Mouse (Mus musculus): ENCODE measurements at regions not wholly inside any gene's neighbourhood (a gene's known extent, or its start where the extent isn't known, plus 50 kb on each side); places are given as distances from the start of the nearest gene placed in this dataset.

GRCm38 (mm10) chr8:34513459-34514090 is 402.0 kb upstream of the Gm10131 start:
- DNase-seq (ENCODE audit: low spot score), result no peak
- intact Hi-C loops (cut with DNase I), result no loop called here

- intact Hi-C loops (cut with DNase I), result no loop called here
- no peak for DNase-seq (ENCODE audit: low spot score)
Observed at GRCm38 (mm10) chr8:34505829-34506555, 394.5 kb upstream of the Gm10131 start.

GRCm38 (mm10) chr8:34505102-34505501 is 393.6 kb upstream of the Gm10131 start:
- DNase-seq (ENCODE audit: low spot score), result no peak
- intact Hi-C loops (cut with DNase I), result no loop called here

- no peak for DNase-seq (ENCODE audit: low spot score)
Observed at GRCm38 (mm10) chr8:34502606-34503162, 391.1 kb upstream of the Gm10131 start.

GRCm38 (mm10) chr8:34499196-34499595 is 387.7 kb upstream of the Gm10131 start:
- no peak for DNase-seq (ENCODE audit: low spot score)
- intact Hi-C loops (cut with DNase I), result no loop called here

More at GRCm38 (mm10) chr8:34502606-34503162, 391.1 kb upstream of the Gm10131 start:
- intact Hi-C loops (cut with DNase I), result no loop called here

- intact Hi-C loops (cut with DNase I), result no loop called here
- no peak for DNase-seq (ENCODE audit: low spot score)
Observed at GRCm38 (mm10) chr8:34496751-34497150, 385.2 kb upstream of the Gm10131 start.

- intact Hi-C loops (cut with DNase I), result no loop called here
- DNase-seq (ENCODE audit: low spot score), result no peak
Observed at GRCm38 (mm10) chr8:34495974-34496373, 384.4 kb upstream of the Gm10131 start.

GRCm38 (mm10) chr8:34488746-34489400 is 377.3 kb upstream of the Gm10131 start:
- intact Hi-C loops (cut with DNase I), result loop anchor here (10.0 kb wide), 1 partner anchor 274 kb away; no protein-coding TSS in a partner anchor
- no peak for DNase-seq (ENCODE audit: low spot score)

- DNase-seq (ENCODE audit: low spot score), result no peak
- intact Hi-C loops (cut with DNase I), result loop anchor here (10.0 kb wide), 1 partner anchor 272 kb away; no protein-coding TSS in a partner anchor
Observed at GRCm38 (mm10) chr8:34486433-34487096, 375.0 kb upstream of the Gm10131 start.

- intact Hi-C loops (cut with DNase I), result loop anchor here (1.0 to 10.0 kb wide), 2 partner anchors 271 to 330 kb away; no protein-coding TSS in a partner anchor
Observed at GRCm38 (mm10) chr8:34485905-34486304, 374.4 kb upstream of the Gm10131 start.

GRCm38 (mm10) chr8:34485346-34485745 is 373.8 kb upstream of the Gm10131 start:
- intact Hi-C loops (cut with DNase I), result loop anchor here (1.0 to 10.0 kb wide), 2 partner anchors 271 to 331 kb away; no protein-coding TSS in a partner anchor

More at GRCm38 (mm10) chr8:34485905-34486304, 374.4 kb upstream of the Gm10131 start:
- DNase-seq (ENCODE audit: low spot score), result no peak

GRCm38 (mm10) chr8:34484551-34485335 is 373.2 kb upstream of the Gm10131 start:
- intact Hi-C loops (cut with DNase I), result loop anchor here (1.0 to 10.0 kb wide), 2 partner anchors 270 to 332 kb away; no protein-coding TSS in a partner anchor
- DNase-seq (ENCODE audit: low spot score), result no peak

More at GRCm38 (mm10) chr8:34485346-34485745, 373.8 kb upstream of the Gm10131 start:
- DNase-seq (ENCODE audit: low spot score), result no peak

- intact Hi-C loops (cut with DNase I), result loop anchor here (10.0 kb wide), 1 partner anchor 268 kb away; no protein-coding TSS in a partner anchor
- no peak for DNase-seq (ENCODE audit: low spot score)
Observed at GRCm38 (mm10) chr8:34483212-34483611, 371.7 kb upstream of the Gm10131 start.

GRCm38 (mm10) chr8:34482676-34483075 is 371.1 kb upstream of the Gm10131 start:
- intact Hi-C loops (cut with DNase I), result loop anchor here (10.0 kb wide), 1 partner anchor 268 kb away; no protein-coding TSS in a partner anchor
- no peak for DNase-seq (ENCODE audit: low spot score)

- DNase-seq (ENCODE audit: low spot score), result no peak
- intact Hi-C loops (cut with DNase I), result loop anchor here (10.0 kb wide), 1 partner anchor 266 kb away; no protein-coding TSS in a partner anchor
Observed at GRCm38 (mm10) chr8:34480496-34480895, 369.0 kb upstream of the Gm10131 start.

GRCm38 (mm10) chr8:34478891-34479290 is 367.4 kb upstream of the Gm10131 start:
- no peak for DNase-seq (ENCODE audit: low spot score)
- intact Hi-C loops (cut with DNase I), result no loop called here

GRCm38 (mm10) chr8:34478465-34478864 is 366.9 kb upstream of the Gm10131 start:
- intact Hi-C loops (cut with DNase I), result no loop called here
- DNase-seq (ENCODE audit: low spot score), result no peak

- intact Hi-C loops (cut with DNase I), result no loop called here
Observed at GRCm38 (mm10) chr8:34476146-34476820, 364.7 kb upstream of the Gm10131 start.

More at GRCm38 (mm10) chr8:34476146-34476820, 364.7 kb upstream of the Gm10131 start:
- no peak for DNase-seq (ENCODE audit: low spot score)

All from heart, postnatal 25 days (tissue).